Mouse (Mus musculus): ENCODE data around the gene Cd300lf. TPM values are rescaled to one million over a fixed set of nuclear protein-coding genes. Genes with fewer than 3 reads are reported as not detected.

Cd300lf gene
- 4.8 and 6.3 TPM in 2 replicates for polyA plus RNA-seq (2012; rRNA removed)

DNA sequence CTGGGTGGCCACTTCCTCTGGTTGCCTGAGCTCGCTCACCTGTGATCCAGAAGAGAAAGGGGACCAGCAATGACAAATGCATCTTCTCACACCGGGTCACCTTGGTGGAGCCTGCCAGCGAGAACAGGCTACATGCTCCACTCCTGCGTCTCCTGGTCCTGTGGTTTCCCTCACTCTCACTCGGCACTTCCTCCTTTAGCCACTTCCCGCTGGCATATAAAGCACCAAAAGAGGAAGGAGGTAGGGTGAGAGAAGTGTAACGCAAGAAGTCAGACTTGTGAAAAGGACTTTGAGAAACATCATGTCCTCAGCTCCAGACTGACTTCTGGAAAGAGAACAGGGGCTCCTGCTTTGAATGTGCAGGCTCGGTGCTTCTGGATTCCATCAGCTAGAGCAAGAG lies at the start of gene Cd300lf:
Gene Cd300lf, minus strand, starts transcription at position 193 of the 400 bp plus-strand sequence.
- 64% methylated on average over 8 of the region's 8 CpGs for WGBS
- DNase-seq (ENCODE audit: low read depth, low spot score): no peak

DNA sequence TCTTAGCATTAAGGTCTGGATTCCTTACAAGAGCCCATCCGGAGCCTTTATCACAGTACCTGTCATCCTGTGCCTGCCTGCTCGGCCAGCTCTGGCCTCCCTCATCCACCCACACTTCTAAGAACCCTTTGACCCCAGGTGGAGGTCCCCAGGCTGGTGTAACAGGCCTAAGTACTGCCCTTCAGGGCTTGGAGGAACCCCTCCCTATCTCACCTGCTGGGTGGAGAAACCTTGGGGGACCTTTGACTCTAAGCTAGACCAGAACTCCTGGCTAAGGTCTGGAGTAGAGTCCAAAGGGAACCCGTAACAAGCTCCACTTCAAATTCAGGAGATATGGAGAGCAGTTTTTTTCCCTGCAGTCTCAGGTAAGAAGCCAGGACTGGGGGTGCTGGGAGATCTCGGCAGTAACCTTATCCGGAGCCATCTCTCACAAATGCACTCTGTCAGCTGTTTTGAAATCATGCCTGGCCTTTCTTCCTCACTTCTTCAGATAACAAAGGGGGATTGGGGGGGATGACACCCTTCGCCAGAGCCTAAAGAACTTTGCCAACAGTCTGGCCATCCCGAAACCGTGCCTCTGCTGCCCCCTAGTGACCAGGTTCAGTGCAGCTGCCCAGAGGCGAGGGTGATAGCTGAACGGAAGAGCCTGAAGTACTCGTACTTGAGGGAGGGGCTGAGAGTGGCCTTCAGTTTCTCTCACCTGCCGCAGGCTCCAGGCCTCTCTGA lies 48.3 kb upstream of the Cd300lf start:
- 20% methylated on average over 12 of the region's 12 CpGs for WGBS
- no peak for DNase-seq (ENCODE audit: low read depth, low spot score)

DNA sequence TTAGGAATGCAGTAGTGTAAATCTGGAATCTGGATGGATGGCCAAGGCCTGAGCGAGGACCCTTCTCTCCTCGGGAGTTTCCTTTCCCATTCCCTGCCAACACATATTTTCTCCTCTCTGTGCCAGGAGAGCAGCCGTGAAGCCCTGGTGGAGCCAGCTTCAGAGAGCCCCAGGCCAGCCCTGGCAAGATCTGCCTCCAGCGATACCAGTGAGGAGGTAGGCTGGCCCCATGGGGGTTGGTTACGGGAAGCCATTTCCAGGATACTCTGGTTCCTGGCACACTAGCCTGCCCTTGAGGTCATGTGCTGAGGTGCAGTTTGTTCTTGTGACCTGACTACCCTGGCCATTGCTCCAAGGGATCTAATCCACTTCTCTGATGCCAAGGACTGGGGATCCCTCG lies 46.1 kb upstream of the Cd300lf start:
- WGBS: 81% methylated on average over 6 of the region's 6 CpGs
- no peak for DNase-seq (ENCODE audit: low read depth, low spot score)

GRCm38 (mm10) chr11:115179191-115179590 lies 45.4 kb upstream of the Cd300lf start:
- WGBS: 79% methylated on average over 6 of the region's 6 CpGs
- DNase-seq (ENCODE audit: low read depth, low spot score): no peak

GRCm38 (mm10) chr11:115178766-115179165 lies 45.0 kb upstream of the Cd300lf start:
- DNase-seq (ENCODE audit: low read depth, low spot score): no peak
- WGBS: 60% methylated on average over 2 of the region's 2 CpGs

GRCm38 (mm10) chr11:115177559-115178195 lies 43.9 kb upstream of the Cd300lf start:
- WGBS: 22% methylated on average over 10 of the region's 10 CpGs
- no peak for DNase-seq (ENCODE audit: low read depth, low spot score)

DNA sequence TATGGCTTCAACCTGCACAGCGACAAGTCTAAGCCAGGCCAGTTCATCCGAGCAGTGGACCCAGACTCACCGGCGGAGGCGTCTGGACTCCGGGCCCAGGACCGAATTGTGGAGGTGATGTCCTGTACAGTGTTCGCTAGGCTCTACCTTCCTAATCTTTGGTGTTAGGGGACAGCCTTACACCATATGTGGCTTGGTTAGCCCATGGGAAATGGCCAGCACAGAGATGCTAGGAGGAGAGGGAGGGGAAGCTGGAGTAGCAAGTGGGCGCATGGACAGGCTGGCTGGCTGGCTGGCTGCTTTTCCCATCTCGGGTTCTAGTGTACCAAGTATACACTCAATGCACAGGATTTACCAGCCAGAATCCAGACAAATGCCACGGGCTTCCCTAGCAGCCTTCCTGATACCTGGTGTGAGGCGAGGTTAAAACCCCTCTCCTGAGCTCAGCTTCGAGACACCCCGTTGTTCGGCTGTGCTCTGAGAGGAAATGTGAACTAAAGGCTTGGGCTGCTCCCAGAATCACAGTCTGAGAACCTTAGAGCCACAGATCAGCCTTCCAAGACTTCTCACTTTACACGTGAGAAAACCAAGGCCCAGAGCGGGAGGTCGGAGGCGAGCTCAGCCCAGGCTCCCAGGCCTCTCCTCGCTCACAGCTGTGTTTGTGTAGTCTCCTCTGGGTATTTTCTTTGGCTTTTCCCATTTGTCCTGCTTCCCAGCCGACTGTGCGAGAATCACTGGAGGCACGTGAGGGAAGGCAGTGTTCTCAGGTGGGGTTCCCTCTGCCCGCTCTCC lies 42.8 kb upstream of the Cd300lf start:
- 82% methylated on average over 24 of the region's 24 CpGs for WGBS
- no peak for DNase-seq (ENCODE audit: low read depth, low spot score)

DNA sequence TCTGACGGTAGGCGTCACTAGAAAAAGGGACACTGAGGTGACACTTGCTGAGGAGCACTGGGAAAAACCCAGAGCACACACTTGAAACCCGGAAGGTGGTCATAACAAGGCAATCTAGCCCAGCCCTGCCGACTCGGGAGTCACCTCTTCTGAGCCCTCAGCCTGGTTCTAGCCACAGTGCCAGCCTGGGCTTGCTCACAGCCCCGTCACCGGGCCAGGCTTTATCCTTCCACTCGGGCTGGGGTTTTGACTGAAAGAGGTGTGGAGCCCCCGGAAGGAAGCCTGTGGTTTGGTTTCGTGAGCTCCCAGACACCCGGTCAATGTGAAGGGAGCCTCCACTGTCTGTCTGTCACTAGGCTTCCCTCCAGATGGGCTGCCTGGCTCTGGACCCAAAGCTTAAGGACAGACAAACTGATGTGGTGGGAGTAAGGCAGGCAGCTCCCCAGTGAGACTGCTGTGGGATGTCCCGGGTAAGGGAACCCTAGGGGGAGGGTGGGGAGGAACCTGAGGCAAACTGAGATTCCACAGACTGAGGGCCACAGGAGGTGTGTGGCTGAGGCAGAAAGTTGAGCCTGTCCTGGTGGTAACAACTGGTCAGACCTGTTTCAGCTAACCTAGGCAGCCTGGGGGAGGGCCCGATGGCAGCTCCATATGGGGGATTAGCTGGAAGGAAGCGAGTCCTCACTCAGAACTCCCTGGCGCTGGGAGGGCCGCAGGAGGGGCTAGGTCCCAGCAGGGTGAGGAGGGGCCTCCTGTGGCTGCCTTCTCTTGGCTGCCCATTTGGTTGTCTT lies 40.0 kb upstream of the Cd300lf start:
- 18% methylated on average over 16 of the region's 16 CpGs for WGBS
- DNase-seq (ENCODE audit: low read depth, low spot score): no peak

DNA sequence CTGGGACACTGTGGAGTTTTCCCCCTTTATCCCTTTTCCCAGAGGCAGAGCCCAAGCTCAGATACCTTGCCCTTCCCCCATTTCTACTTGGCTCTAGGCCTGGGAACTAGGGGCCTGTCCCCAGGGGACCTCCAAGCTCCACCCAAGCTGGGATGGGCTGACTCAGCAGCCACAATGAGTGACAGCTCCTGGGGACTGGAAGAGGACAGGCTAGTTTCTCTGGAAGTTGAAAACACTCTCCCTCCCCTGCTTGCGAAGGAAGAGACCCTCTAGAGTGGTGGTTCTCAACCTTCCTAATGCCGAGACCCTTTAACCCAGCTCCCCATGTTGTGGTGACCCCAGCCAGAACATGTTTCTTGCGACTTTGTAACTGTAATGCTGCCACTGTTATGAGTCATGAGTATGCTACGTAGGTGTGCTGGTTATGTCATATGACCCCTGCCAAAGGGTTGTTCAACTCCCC lies 39.1 kb upstream of the Cd300lf start:
- 23% methylated on average over 4 of the region's 4 CpGs for WGBS
- no peak for DNase-seq (ENCODE audit: low read depth, low spot score)

- no peak for DNase-seq (ENCODE audit: low read depth, low spot score)
- 37% methylated on average over 8 of the region's 8 CpGs for WGBS
Observed at GRCm38 (mm10) chr11:115171125-115171524, 37.3 kb upstream of the Cd300lf start.

GRCm38 (mm10) chr11:115169430-115169829 lies 35.6 kb upstream of the Cd300lf start:
- no peak for DNase-seq (ENCODE audit: low read depth, low spot score)
- WGBS: 87% methylated on average over 4 of the region's 4 CpGs

GRCm38 (mm10) chr11:115167631-115168249 lies 33.9 kb upstream of the Cd300lf start:
- WGBS: 79% methylated on average over 8 of the region's 8 CpGs
- DNase-seq (ENCODE audit: low read depth, low spot score): no peak

DNA sequence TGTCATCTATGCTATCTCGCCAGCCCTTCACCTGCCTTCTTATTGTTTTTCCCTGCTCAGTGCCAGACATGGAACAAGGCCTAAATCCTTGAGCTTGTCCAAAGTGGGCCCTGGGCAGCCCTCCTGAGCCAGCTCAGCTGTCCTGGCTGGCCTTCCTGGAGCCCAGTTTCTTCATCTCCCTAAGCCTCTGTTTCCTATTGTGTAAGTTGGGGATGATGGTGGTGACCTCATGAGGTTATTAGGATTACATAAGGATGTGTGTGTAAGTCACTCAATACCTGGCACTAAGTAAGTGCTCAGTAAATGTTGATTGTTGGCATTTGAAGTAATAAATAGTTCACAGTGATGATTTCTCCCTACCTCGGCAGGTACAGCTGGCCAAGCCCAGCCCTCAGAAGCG lies 33.0 kb upstream of the Cd300lf start:
- no peak for DNase-seq (ENCODE audit: low read depth, low spot score)
- 42% methylated on average over 3 of the region's 3 CpGs for WGBS

DNA sequence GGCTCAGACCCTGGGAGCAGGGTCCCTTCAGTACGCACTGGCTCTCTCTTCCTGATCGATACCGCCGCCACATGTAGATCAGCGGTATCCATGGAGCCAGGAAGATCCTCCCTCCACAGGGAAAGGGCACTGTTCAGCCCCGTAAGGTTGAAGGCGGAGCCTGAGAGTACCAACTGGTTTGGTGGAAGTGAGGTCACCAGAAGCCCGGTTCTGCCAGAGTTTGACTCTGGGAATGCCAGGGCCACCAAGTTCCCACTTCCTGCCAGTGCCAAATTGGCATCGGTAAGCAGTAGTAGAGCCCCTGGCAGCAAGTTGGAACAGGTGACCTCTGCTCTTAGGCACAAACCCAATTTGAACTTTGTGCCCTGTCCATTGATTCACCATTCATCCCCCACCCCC lies 31.2 kb upstream of the Cd300lf start:
- no peak for DNase-seq (ENCODE audit: low read depth, low spot score)

DNA sequence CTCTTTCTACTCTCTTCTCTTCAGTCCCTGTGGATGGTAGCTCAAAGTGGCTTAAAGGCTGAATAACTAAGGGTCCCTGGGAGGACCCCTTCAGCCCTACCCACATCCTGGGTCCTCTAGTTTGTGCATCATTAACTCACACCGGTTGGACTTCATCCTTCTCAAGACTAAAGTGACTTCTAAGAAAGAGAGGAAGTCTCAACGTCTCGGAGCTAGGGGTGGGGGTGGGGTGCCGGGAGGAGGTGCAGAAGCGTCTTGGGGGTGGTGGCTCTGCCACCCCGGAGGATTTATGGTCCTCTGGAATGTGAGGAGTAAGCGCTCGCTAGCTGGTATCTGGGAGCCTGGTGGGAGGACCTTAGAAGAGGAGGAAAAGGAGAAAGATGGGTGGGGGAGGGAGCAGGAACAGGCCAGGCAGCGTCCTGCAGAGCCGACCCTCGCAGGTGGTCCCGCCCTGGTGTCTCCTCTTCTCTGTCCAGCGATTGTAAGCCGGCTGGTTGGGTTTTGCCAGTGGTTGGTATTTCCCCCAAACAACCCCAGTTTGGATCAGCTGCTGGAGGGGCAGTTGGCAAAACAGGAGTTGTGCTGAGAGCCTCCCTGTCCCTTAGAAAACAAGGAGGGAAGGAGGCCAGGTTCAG lies 30.7 kb upstream of the Cd300lf start:
- DNase-seq (ENCODE audit: low read depth, low spot score): no peak
- under 1% methylated on average over 14 of the region's 14 CpGs for WGBS

More for the DNA sequence above, 31.2 kb upstream of the Cd300lf start:
- 8% methylated on average over 9 of the region's 9 CpGs for WGBS

- under 1% methylated on average over 47 of the region's 47 CpGs for WGBS
- no peak for DNase-seq (ENCODE audit: low read depth, low spot score)
Observed at GRCm38 (mm10) chr11:115163568-115164150, 29.9 kb upstream of the Cd300lf start.

GRCm38 (mm10) chr11:115162832-115163480 lies 29.2 kb upstream of the Cd300lf start, which contains the start of gene Slc9a3r1:
Gene Slc9a3r1, plus strand, starts transcription at chr11:115163341.
- WGBS: under 1% methylated on average over 47 of the region's 47 CpGs
- DNase-seq (ENCODE audit: low read depth, low spot score): no peak

DNA sequence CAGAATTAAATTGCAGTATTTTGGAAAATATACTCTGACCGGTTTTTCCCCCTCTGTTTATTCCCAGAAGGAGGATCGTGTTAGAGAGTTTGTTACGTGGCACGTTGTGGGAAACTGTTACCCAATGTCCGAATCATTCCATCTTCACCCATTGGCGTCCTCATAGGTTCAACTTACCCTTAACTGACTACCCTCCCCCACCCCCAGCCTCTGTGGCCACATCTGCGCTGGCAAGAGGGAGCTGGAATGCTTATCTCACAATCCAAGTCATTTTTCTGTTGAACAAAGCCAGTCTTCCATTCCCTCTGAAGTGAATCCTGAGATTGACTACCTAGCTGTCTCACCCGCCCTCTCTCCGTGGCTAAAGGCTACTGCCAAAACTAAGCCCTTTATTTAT lies 28.4 kb upstream of the Cd300lf start:
- no peak for DNase-seq (ENCODE audit: low read depth, low spot score)
- 51% methylated on average over 9 of the region's 9 CpGs for WGBS
